Mouse (Mus musculus) cerebellum, adult 9-10 months (tissue): ENCODE measurements around the gene Arl6ip6.

ENCODE experiments used
- DNase-seq: peaks from one replicate; pipeline ENCODE4 v3.0.0; 2022

Arl6ip6 gene

DNA sequence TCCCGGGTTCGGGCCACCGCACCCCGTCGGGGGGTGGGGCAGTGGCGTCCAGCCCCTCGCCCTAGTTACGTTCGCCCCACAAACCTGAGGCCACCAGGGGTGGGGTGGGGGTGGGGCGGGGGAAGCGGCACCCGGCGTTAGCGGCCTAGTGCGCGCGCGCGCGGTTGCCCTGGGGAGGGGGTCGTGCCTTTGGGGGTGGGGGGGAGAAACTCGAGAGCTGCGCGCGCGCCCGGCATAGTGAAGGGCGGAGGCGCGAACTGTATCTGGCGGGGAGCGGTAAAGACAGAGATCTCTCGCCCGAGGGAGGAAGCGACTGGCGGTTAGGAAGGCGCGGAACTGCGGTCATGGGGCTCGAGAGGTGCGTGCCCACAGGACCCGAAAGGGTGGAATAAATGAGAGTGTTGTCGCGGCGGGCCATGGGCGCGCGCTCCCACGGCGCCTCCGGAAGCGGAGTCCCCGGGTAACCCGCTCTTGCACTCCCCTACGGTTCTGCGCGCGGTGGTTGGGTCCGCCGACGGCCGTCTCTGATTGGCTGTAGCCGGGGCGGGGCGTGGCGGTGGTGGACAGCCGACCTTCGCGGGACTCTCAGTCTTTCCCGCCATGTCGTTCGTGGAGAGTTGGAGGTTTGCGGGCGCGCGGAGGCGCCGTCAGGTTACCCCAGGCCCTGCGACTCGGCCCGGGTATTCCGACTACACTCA is at the start of gene Arl6ip6:
Gene Arl6ip6 (plus strand): TSS at position 204 of the 698 bp plus-strand sequence.
- peak; percentile 97 for DNase-seq

DNA sequence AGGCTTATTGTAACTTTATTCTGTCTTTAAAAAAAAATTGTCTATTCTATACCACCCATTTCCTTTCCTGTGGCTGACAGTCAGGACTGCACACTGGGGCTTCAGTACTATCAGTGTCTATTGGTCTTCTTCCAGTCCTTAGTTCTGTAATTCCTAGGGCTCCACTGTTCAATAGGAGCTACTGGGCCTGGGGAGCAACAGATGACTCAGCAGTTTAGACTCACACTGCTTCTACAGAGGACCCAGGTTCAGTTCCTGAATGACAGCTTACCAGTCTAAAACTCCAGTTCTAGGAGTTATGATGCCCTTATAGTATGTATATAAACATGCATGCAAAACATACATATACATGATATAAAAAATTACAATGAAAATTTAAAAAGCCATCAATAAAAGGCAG is 44.7 kb upstream of the Arl6ip6 start:
- DNase-seq = no peak

GRCm38 (mm10) chr2:53173966-53174365 is 17.6 kb upstream of the Arl6ip6 start:
- no peak for DNase-seq

DNA sequence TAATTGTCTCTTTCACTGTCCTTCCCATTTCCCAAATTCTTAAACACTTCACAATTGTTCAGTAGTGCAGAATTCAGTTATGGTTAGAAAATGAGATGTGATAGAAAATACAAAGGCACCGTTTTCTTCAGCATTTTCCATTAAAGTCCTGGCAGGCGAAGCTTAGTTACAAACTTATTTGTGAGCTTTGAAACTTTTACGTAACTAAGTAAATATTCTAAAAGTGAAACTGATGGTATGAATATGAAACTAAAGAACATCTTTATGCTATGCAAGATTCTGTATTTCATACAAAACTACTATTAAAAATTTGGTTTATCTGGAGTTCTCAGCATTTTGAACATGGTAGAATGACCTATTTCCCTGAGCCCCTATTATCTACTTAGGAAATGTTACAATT is 12.6 kb upstream of the Arl6ip6 start:
- no peak for DNase-seq

GRCm38 (mm10) chr2:53179876-53180275 is 11.7 kb upstream of the Arl6ip6 start:
- no peak for DNase-seq

DNA sequence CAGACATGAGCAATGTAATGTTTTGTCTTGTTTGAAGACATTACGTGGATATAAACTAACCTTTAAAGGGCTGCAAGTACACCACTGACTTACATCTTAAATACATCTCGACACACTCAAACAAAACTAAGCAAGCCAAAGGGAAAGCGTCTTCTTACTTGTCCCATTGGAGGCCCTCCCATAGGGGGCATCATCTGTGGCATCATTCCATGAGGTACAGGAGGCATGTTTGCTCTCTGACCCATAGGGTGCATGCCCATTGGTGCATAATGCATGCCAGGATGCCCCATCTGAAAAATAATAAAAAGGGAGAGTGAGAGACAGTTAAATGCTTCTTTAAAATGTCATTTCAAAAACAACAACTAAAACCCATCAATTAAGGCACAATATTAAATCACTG is 1.7 kb upstream of the Arl6ip6 start:
- peak; percentile 51 for DNase-seq

- DNase-seq = peak; percentile 99
Observed at GRCm38 (mm10) chr2:53190684-53191511, 628 bp upstream of the Arl6ip6 start, which contains the start of gene Prpf40a. Prpf40a (minus strand) TSS chr2:53191284.

GRCm38 (mm10) chr2:53192386-53192785 is 860 bp downstream of the Arl6ip6 start:
- no peak for DNase-seq

GRCm38 (mm10) chr2:53196431-53196830 is 4.9 kb downstream of the Arl6ip6 start:
- no peak for DNase-seq

GRCm38 (mm10) chr2:53199203-53199602 is 7.7 kb downstream of the Arl6ip6 start:
- DNase-seq = no peak

- no peak for DNase-seq
Observed at GRCm38 (mm10) chr2:53200164-53200885, 8.8 kb downstream of the Arl6ip6 start.

GRCm38 (mm10) chr2:53204373-53205274 is 13.1 kb downstream of the Arl6ip6 start:
- DNase-seq = peak; percentile 55

GRCm38 (mm10) chr2:53206749-53207148 is 15.2 kb downstream of the Arl6ip6 start:
- no peak for DNase-seq

GRCm38 (mm10) chr2:53213493-53213892 is 22.0 kb downstream of the Arl6ip6 start:
- no peak for DNase-seq

DNA sequence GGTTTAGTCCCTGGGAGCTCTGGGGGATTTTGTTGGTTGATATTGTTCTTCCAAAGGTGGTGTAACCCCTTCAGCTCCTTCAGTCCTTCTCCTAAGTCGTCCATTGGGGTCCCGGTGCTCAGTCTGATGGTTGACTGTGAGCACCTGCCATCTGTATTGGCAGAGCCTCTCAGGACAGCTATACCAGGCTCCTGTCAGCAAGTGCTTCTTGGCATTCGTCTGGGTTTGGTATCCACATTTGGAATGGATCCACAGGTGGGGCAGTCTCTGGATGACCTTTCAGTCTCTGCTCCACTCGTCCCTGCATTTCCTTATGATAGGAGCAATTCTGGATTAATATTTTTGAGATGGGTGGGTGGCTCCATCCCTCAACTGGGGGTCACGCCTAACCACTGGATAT is 30.7 kb downstream of the Arl6ip6 start:
- DNase-seq = no peak

GRCm38 (mm10) chr2:53256982-53257381 is 65.5 kb downstream of the Arl6ip6 start:
- no peak for DNase-seq
